Mouse (Mus musculus): ENCODE data around the gene Pla2g4e.

GRCm38 (mm10) chr2:120262876-120263275 is 17.7 kb upstream of the Pla2g4e start:
- TF ChIP-seq EP300 (IDR thresholded peaks at IDR 0.05; ENCODE audit: low read depth): no peak
- TF ChIP-seq CTCF (IDR thresholded peaks at IDR 0.05; ENCODE audit: low read depth): no peak
